Mouse (Mus musculus) heart, adult 2 months (tissue): ENCODE measurements around the gene Zfp169.

Experiments
- CTCF ChIP-seq: fragments of 200-600 bp; IDR thresholded peaks from 2 replicates; pipeline ENCODE4 v1.8.1; 2022; ENCODE audit warnings: antibody characterized with exemption, mild to moderate bottlenecking, moderate library complexity
- EP300 ChIP-seq: fragments of 200-500 bp; IDR thresholded peaks from 2 replicates; pipeline ENCODE4 v1.6.1; 2011; ENCODE audit warnings: low read depth, low read length, control low read depth; ENCODE audit not compliant: insufficient read depth
- POLR2A ChIP-seq: fragments of 200-500 bp; IDR thresholded peaks from 2 replicates; pipeline ENCODE4 v1.6.1; 2011; ENCODE audit warnings: mild to moderate bottlenecking, low read depth, low read length, control low read depth; ENCODE audit not compliant: insufficient read depth

DNA sequence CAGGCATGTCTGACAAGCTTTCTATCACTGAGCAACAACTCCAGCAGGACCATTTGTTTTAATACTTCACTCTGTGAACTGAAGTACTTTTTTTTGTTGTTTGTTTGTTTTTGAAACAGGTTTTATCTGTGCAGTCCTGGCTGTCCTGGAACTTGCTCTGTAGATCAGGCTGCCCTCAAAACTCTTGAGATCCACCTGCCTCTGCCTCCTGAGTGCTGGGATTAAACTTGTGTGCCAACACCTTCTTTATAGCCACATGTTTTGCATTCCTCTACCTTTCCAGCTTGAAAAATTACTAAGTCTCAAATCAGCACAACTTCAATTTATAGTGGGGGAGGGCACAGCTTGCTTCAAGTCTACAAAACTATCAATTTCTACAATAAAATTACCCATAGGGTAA, 31.1 kb upstream of the Zfp169 start:
- TF ChIP-seq CTCF = no peak
- TF ChIP-seq POLR2A = no peak
- TF ChIP-seq EP300 = no peak
